Mouse (Mus musculus) hindbrain, embryonic 11.5 days (tissue): ENCODE measurements at regions not wholly inside any gene's neighbourhood (a gene's known extent, or its start where the extent isn't known, plus 50 kb on each side); places are given as distances from the start of the nearest gene placed in this dataset.

Experiments used
- ATAC-seq: fragments of 200-750 bp; cut with Nextera tagmentation; 2 replicates; pipeline ENCODE4 v1.8.0; 2017; ENCODE audit warnings: mild to moderate bottlenecking, moderate TSS enrichment, moderate library complexity; ENCODE audit not compliant: low FRiP score
- DNase-seq: peaks from one replicate; pipeline ENCODE4 v3.0.0-alpha.2; 2015; ENCODE audit warnings: low spot score
- H3K27ac ChIP-seq: fragments of 300-500 bp; sonication (generic); 2 replicates; pipeline ENCODE4 v1.5.1; 2014; ENCODE audit warnings: mild to moderate bottlenecking, low read depth, low read length
- H3K27me3 ChIP-seq: fragments of 300-500 bp; sonication (generic); 2 replicates; pipeline ENCODE4 v1.6.1; 2014; ENCODE audit warnings: mild to moderate bottlenecking, low read length, moderate library complexity, mixed read lengths; ENCODE audit not compliant: control insufficient read depth, insufficient read depth
- H3K36me3 ChIP-seq: fragments of 300-500 bp; sonication (generic); 2 replicates; pipeline ENCODE4 v1.6.1; 2014; ENCODE audit warnings: mild to moderate bottlenecking, low read length, moderate library complexity, mixed read lengths; ENCODE audit not compliant: control insufficient read depth, insufficient read depth
- H3K4me1 ChIP-seq: fragments of 300-500 bp; sonication (generic); replicated peaks from 2 replicates; pipeline ENCODE4 v1.6.1; 2014; ENCODE audit warnings: low read length, mixed read lengths; ENCODE audit not compliant: control insufficient read depth, insufficient read depth
- H3K4me2 ChIP-seq: fragments of 300-500 bp; sonication (generic); replicated peaks from 2 replicates; pipeline ENCODE4 v1.6.1; 2014; ENCODE audit warnings: mild to moderate bottlenecking, low read depth, low read length
- H3K4me3 ChIP-seq: fragments of 300-500 bp; sonication (generic); 2 replicates; pipeline ENCODE4 v1.5.1; 2014; ENCODE audit warnings: low read depth, low read length
- H3K9ac ChIP-seq: fragments of 300-500 bp; sonication (generic); 2 replicates; pipeline ENCODE4 v1.6.1; 2014; ENCODE audit warnings: low read depth, low read length
- H3K9me3 ChIP-seq: fragments of 300-500 bp; sonication (generic); 2 replicates; pipeline ENCODE4 v1.6.1; 2016; ENCODE audit warnings: low read length; ENCODE audit not compliant: control insufficient read depth
- WGBS: fragments of 180-500 bp; shearing (Covaris S2); extraction: QIAGEN DNeasy Blood & Tissue Kit; methylation state at CpG from one replicate; pipeline ENCODE4 v1.1.7; 2014; 5-methylcytosine and 5-hydroxymethylcytosine counted together

DNA sequence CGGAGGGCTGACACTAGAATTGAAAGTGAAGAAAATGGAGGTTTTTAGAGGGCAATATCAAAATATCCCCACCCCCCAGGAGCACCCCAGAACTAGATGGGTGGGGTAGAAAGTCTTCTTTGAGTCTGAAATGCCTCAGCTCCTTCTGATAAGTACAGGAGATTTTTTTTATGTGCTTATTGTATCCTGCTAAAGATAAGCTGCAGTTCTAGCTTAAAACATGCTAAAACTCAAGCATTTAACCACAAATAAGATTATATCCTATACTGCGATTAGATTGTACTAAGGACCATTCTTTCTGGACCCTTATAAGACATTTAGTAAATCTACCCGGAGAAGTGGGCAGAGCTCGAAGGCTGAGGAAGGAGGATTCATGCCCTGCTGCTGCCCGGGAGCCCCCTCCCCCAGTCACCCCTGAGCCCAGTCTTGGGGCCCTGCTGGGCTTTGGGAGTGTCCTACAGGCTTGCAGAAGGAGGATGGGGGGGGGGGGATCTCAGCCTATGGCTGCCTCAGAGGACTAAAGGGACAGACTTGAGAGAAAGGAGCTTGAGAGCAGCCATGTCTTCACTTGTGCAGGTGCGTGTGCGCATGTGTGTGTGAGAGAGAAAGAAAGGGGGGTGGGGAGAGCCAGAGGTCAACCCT is 61.5 kb upstream of the Galnt10 start:
- H3K9ac ChIP-seq, result 0 out of 2 replicates have a peak overlapping the region, but pooled peaks have one; percentile 11
- H3K4me2 ChIP-seq, result peak overlapping the region; percentile 8; the same call in 1 of the 2 replicates
- ATAC-seq, result peak; percentile 51
- H3K4me1 ChIP-seq, result peaks cover 2% of the 10 kb centered on the region
- no peaks in the 10 kb centered on the region for H3K9me3 ChIP-seq
- peak overlapping the region; percentile 47 for H3K27ac ChIP-seq
- WGBS, result 9% methylated on average over 7 of the region's 7 CpGs
- H3K27me3 ChIP-seq, result no peaks in the 10 kb centered on the region
- H3K4me3 ChIP-seq, result no peak overlapping the region
- DNase-seq, result peak; percentile 19
- H3K36me3 ChIP-seq, result no peaks in the 10 kb centered on the region

GRCm38 (mm10) chr11:57585646-57586045 is 59.6 kb upstream of the Galnt10 start:
- Histone ChIP-seq H3K9me3 (no peaks in the 10 kb centered on the region), H3K27me3 (no peaks in the 10 kb centered on the region), H3K4me3 (no peak overlapping the region), H3K4me2 (no peak overlapping the region), H3K27ac (no peak overlapping the region), H3K9ac (no peak overlapping the region), H3K36me3 (no peaks in the 10 kb centered on the region), H3K4me1 (peaks cover 2% of the 10 kb centered on the region)
- ATAC-seq (no peak), DNase-seq (no peak)
- 88% methylated on average over 3 of the region's 3 CpGs for WGBS

DNA sequence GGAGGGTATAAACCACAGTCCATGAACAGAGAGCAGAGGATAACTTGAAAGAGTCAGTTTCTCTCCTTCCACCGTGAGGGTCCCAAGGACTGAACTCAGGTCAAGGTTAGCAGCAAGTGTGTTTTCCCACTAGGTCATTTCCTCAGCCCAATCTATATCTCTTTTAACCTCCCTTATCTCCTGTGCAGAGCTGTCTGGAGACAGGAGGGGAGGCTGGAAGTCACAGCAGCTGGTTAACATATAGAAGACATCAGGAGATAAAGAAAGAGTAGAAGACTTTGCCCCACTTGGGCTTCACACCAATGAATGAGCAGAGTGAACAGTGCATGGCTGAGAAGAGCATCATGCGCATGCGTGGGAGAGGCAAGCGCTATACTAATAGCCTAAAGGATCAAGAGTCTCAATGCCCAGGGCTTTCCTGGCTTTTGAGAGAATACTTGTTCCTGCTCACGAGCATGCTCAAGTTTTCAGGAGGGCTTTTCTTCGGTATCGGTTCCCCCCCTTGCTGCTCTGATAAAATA is 53.0 kb upstream of the Galnt10 start:
- Histone ChIP-seq H3K27me3 (no peaks in the 10 kb centered on the region), H3K27ac (no peak overlapping the region), H3K9me3 (no peaks in the 10 kb centered on the region), H3K4me1 (no peaks in the 10 kb centered on the region), H3K9ac (no peak overlapping the region), H3K4me2 (no peak overlapping the region), H3K4me3 (no peak overlapping the region), H3K36me3 (no peaks in the 10 kb centered on the region)
- 93% methylated on average over 7 of the region's 7 CpGs for WGBS
- no peak for ATAC-seq
- no peak for DNase-seq
